Mouse (Mus musculus) embryonic fibroblast, embryonic 13.5 days (primary cell): ENCODE measurements around the gene Shld1. TPM values are rescaled to one million over a fixed set of nuclear protein-coding genes. Genes with fewer than 3 reads are reported as not detected.

Experiments used
- H3K27ac ChIP-seq: 2 replicates; pipeline ENCODE4 v1.5.1; 2012; ENCODE audit warnings: low read length, control low read depth, inconsistent platforms; ENCODE audit not compliant: insufficient read depth
- H3K4me1 ChIP-seq: 2 replicates; pipeline ENCODE4 v1.6.1; 2011; ENCODE audit warnings: low read length; ENCODE audit not compliant: control insufficient read depth, insufficient read depth
- H3K4me3 ChIP-seq: 2 replicates; pipeline ENCODE4 v1.5.1; 2011; ENCODE audit warnings: mild to moderate bottlenecking, control low read depth, low read length; ENCODE audit not compliant: insufficient read depth
- CTCF ChIP-seq: IDR thresholded peaks from 2 replicates; pipeline ENCODE4 v1.5.1; 2011; ENCODE audit warnings: mild to moderate bottlenecking, control low read depth, low read length, moderate library complexity, borderline replicate concordance; ENCODE audit not compliant: insufficient read depth
- POLR2A ChIP-seq: IDR thresholded peaks from 2 replicates; pipeline ENCODE4 v1.6.1; 2011; ENCODE audit warnings: low read depth, mild to moderate bottlenecking, control low read depth, low read length, moderate library complexity
- polyA plus RNA-seq: library from polyadenylated mRNA; stranded (reverse); fragments of >200 nt; gene quantifications from 2 replicates; pipeline ENCODE4 v1.2.4, GENCODE M21; 2011; ENCODE audit warnings: low read depth; ENCODE audit not compliant: missing spikeins, insufficient read length

Gene Shld1
- polyA plus RNA-seq, 1 experiment: 5.3 TPM

GRCm38 (mm10) chr2:132738816-132739432 is 52.2 kb downstream of the Shld1 start:
- no peak overlapping the region for H3K4me3 ChIP-seq
- no peak overlapping the region for H3K27ac ChIP-seq
- TF ChIP-seq POLR2A: no peak
- no peak for TF ChIP-seq CTCF
- H3K4me1 ChIP-seq: 0 out of 2 replicates have a peak, but pooled peaks cover 3% of the 10 kb centered on the region

DNA sequence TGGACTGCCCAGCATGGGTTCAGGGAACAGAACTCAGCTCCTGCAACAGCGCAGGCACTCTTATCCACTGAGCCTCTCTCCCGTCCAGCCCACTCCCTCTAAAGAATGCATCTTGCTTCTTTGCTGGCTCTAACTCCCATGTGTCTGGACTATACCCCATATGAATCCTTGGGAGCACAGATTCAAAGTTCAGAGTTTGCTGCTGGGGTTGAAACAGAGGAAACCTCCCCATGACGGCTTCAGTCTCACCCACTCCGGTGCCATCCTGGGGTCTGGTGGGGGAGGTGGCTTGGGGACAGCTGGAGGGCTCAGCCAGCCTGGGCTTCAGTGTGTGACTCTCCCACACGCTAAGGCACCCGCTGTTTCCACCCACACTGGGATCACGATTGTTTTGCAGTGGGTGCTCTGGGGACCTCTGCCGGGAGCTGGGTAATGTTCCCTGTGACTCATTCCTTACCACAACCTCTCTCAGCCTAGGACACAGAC is 55.2 kb downstream of the Shld1 start:
- TF ChIP-seq POLR2A (no peak), CTCF (no peak)
- H3K4me1 ChIP-seq: 0 out of 2 replicates have a peak, but pooled peaks cover 3% of the 10 kb centered on the region
- H3K4me3 ChIP-seq: no peak overlapping the region
- no peak overlapping the region for H3K27ac ChIP-seq

GRCm38 (mm10) chr2:132744866-132745265 is 58.1 kb downstream of the Shld1 start:
- no peak overlapping the region for H3K27ac ChIP-seq
- TF ChIP-seq POLR2A (no peak), CTCF (no peak)
- H3K4me3 ChIP-seq: no peak overlapping the region

DNA sequence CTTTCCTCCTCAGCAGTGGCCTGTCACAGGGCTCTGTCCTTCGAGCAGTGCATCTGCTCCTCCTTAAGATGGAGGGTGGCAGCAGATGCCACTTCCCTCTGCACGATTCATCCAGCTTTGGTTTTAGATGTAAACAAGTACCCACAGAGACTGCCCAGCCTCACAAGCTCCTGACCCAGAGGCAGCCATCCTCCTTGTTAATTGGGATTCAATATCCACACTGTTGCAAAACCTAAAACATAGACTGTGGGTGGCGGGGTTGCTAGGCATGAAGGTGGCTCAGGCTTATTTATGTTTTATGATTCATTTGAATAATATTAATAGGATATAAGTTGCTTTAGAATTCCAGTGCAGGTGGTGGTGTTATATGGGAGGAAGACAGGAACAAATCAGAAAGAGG is 59.4 kb downstream of the Shld1 start:
- Histone ChIP-seq H3K27ac (no peak overlapping the region), H3K4me3 (no peak overlapping the region), H3K4me1 (0 out of 2 replicates have a peak, but pooled peaks cover 3% of the 10 kb centered on the region)
- TF ChIP-seq CTCF: no peak
- TF ChIP-seq POLR2A: no peak

More at GRCm38 (mm10) chr2:132744866-132745265, 58.1 kb downstream of the Shld1 start:
- H3K4me1 ChIP-seq: 0 out of 2 replicates have a peak, but pooled peaks cover 3% of the 10 kb centered on the region

DNA sequence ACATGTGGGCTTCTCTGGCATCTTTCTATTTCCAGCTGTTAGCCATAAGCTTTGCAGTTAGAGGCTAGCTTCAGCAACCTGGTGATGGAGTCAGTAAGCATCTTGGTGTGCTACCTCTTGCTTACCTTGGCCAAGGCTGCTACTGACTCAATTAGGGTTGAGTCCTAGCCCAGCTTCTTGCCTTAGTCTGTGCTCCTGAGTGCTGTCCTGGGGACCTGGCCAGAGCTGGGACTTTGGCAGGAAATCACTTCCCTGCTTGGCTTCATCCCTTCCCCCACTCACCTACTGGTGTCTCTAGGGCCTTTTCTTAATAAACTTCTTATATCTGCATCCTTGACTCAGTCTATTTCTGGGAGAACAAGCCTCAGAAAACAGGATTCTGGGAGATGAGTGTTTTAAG is 64.0 kb downstream of the Shld1 start:
- H3K27ac ChIP-seq: no peak overlapping the region
- H3K4me3 ChIP-seq: no peak overlapping the region
- TF ChIP-seq CTCF (no peak), POLR2A (no peak)
- H3K4me1 ChIP-seq: no peaks in the 10 kb centered on the region

DNA sequence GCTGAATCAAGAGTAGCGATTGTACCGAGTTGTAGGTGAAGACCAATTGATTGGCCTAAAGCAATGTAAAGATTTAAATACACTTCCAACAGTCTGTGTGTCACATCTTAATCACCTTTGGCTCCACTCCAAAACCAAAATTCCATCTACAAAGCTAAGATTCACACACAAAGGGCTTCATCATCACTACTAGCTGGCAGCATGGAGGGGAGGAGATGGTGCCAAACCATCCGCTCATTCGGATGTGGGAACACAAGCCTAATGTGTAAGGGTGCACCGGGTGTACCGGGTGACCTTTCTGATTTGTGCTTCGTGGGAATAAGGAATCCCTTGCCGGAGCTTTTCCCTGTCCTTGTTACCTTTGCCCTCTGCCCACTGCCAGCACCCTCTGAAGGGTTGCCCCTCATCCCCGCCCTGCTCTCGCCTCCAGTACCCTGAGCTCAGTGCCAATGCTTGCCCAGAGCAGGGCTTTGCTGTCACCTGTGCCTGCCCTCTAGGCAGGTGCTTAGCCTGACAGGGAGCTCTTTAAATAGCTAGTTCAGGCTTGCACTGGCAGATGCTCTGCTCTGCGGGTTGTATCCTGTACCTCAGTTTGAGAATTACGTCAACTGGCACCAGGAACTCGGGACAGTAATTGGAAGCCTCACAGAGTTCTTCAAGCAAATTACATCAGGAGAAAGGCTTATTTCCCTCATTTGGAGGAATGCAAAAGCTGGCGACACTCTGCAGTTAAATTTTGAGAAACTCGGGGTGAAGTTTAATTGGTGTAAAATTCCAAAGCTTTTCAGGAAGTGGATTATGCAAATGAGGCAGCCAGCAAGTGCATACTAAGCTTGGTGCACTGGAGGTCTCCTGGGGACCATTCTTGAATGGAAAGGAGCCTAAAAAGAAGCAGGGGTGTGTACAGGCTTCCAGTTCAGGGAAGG is 64.7 kb downstream of the Shld1 start:
- no peak overlapping the region for H3K27ac ChIP-seq
- no peaks in the 10 kb centered on the region for H3K4me1 ChIP-seq
- no peak for TF ChIP-seq CTCF
- TF ChIP-seq POLR2A: no peak
- H3K4me3 ChIP-seq: no peak overlapping the region

GRCm38 (mm10) chr2:132752398-132752797 is 65.7 kb downstream of the Shld1 start:
- H3K27ac ChIP-seq: no peak overlapping the region
- H3K4me1 ChIP-seq: no peaks in the 10 kb centered on the region
- TF ChIP-seq POLR2A: no peak
- no peak for TF ChIP-seq CTCF
- no peak overlapping the region for H3K4me3 ChIP-seq

DNA sequence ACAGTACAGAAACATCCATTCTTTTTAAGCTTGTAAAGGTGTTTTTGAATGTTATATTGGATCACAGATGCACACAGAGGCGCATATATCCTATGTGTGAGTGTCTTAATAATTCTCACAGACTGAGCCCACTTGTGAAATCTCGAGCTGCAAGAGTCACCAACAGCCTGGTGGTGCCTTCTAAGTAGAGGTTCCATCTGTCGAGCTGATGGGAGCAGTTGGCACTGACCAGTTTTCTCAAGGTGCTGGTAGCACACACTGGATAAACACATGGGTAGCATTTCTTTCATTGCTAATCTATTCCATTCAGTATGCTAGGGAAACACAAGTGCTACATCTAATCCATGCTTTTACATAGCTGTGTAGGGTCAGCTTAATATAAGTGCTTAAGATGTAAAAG is 66.4 kb downstream of the Shld1 start:
- TF ChIP-seq CTCF (no peak), POLR2A (no peak)
- H3K4me3 ChIP-seq: no peak overlapping the region
- no peak overlapping the region for H3K27ac ChIP-seq
- H3K4me1 ChIP-seq: no peaks in the 10 kb centered on the region

DNA sequence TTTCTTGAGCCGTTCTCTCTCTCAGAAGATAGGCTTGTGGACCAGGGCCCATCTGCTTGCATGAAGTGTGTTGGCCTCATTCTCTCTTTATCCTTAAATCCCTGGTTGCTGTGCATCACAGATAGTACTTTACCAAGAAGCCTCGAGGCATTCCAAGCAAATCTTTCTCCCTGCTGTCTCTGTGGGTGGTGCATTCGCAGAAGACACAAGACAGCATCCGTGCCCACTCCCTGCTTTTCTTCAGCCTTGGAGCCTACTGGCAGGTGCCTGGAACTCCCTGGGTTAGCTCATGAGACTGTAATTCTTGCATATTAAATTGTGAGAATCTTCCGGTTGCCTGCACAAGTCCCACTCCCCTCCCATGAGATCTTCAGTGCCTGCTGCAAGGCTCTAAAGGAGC is 71.2 kb downstream of the Shld1 start:
- Histone ChIP-seq H3K4me1 (no peaks in the 10 kb centered on the region), H3K27ac (no peak overlapping the region), H3K4me3 (no peak overlapping the region)
- TF ChIP-seq POLR2A (no peak), CTCF (no peak)

- H3K4me3 ChIP-seq: no peak overlapping the region
- H3K4me1 ChIP-seq: no peaks in the 10 kb centered on the region
- TF ChIP-seq CTCF: no peak
- TF ChIP-seq POLR2A: no peak
- H3K27ac ChIP-seq: no peak overlapping the region
Measured at GRCm38 (mm10) chr2:132770822-132771221, 84.1 kb downstream of the Shld1 start.
